Mouse (Mus musculus) brain, embryonic 18.5 days (tissue): Measurements from ENCODE around the gene Rabgap1l.
"Not testable (repeated sequence)": the region's sequence is repeated elsewhere in the genome, so short reads cannot be mapped to it uniquely, and the experiment has no call there.

Experiments used
- DNase-seq: peaks from one replicate; pipeline ENCODE4 v3.0.0-alpha.2; 2012; ENCODE audit warnings: low read depth, low spot score

The Rabgap1l gene

DNA sequence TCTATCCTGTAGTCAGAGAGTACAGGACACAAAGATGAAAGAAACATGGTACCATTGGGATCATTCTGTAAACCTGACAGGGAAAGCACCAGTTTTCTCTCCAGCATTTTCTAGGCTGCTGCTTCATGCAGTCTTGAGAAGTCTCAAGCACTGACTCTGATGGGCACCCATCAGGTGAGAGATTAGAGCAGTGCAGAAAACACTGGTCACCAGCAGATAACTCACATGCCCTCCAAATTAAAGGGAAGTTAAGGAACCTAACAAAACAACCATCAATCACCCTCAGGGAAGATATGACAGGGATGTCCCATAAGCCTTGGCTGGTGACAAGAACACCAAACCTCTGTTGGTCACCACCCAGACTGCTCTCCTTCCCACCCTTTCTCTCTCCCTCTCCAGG, 285.2 kb downstream of the Rabgap1l start:
- no peak for DNase-seq

DNA sequence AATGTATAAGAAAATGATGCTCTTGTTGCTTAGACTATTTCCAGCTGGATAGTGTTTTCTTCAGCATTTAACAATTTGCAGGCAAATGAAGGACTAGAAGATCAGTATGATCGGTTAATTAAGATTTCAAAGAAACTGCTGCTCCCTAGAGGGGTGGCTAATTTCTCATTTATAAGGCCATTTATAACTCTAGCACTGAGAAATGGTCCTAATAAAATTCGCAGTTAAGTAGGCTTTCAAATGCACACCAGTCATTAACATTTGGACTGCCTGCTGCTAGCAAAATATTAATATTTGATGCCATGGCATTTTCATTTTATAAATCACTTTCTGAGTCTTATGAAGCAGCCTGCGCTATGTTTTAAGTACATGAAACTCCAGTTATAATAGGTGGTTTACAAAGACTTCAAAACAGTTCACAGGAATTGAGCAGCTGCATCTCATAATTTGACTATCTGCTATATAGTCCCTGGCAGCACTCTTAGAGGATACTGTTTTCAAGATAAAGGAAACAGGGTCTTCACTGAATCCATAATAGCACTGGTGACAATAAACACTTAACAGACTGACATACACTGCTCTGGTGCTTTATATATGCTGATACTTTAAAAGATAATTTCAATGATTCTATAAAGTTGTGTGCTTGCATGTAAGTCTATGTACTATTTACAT, 296.0 kb downstream of the Rabgap1l start:
- DNase-seq: no peak

DNA sequence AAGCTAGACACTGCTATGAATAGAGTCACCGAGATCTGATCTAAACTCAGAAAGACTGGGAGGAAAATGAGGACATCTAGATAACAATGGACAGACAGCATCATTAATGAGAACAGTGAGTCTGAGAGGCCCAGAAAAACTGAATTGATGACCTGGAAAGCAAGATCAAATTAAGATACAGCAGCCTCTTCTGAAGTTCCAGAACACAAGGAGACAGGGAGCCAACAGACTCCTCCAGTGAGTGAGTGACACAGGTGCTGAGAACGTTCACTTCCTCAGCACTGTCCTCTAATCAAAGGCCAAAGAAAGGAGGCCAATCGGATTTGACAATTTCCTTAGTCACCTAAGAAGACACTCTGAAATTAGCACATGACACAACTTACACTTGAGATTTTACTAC, 307.3 kb downstream of the Rabgap1l start:
- DNase-seq: no peak

DNA sequence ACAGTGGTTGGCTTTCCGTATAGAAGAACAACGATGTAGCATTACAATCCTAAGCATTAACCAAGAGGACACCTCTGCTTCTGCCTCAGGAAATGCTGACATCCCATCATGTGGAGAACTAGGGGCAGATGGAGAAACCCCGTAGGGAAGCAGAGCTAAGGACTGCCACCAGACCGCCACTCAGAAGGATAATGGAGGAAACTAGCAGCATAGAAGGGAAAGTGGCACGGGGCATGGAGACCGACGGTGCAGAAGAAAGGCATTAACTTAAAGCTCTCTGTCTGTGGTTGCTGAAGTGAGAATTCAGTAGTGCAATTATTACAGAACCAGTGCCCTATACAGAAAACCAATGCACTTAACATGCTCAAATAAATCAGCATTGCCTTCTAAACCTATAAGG, 308.0 kb downstream of the Rabgap1l start:
- no peak for DNase-seq

DNA sequence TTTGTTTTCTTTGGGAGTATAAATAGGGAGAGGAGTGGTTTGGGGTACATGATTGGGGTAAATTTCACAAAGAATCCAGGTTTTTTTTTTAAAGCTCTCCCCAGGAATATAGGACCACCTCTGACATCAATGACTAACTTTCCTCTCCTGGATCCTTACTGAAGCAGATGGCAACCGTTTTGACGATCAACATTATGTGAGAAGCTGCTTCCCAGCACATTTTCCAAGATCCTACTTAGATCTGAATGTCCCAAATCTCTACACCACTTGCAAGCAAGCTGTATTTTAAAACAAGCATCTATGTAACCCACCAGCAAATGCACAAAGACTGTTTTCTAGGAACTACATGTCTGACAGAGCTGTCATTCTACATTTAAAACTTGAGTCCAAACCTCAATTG, 311.4 kb downstream of the Rabgap1l start:
- no peak for DNase-seq

DNA sequence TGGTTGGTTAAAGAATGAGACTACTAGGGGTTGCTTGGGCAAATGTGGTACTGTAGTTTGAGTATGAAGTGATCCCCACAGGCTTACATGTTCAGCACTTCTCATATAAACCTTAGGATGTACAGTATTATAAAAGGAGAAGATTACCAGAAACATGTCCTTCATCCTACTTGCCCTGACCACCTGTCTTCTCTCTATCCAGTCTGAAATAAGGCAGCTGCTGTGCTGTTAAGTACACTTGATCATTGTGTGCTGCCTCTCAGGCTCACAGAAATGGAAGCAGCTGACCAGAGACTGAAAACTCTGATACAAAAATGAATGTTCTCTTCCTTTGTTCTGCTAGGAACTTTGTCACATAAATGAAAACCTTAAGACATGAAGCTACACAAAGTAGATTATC, 325.6 kb downstream of the Rabgap1l start:
- no peak for DNase-seq

DNA sequence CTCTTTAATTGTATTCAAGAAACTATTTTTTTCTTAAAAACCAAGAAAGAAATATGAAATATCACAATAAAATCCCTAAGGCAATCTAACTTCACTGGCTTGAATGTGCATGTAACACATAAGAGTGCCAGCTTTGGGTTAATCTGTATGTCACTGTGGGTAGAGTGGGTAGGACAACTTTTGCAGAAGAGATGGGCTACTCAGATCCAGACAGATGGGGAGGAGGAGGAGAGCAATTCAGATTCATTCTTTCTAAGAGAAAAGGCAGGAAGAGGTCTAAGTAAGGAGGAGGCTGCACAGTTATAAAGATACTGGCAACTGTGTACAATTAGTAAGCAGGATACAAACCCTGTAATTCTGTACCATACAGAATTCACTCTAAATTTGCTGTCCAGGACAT, 327.8 kb downstream of the Rabgap1l start:
- no peak for DNase-seq

DNA sequence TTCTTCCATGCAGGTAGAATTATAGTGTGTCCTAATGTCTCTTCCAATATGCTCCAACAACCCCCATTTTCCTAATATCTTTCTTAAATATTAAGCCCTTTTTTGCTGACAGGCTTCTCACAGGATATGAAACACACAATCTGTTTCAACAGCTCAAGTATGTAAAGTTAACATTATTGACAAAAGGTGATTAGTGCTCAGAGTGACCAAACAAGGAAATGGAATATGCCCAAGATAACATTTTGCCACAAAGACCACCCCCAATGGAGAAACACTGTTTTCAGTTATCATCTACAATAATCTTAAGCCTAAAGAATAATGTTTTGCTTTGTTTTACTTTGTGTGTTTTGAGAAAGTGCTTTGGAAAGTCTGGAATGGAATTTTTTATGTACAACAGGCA, 328.9 kb downstream of the Rabgap1l start:
- no peak for DNase-seq

DNA sequence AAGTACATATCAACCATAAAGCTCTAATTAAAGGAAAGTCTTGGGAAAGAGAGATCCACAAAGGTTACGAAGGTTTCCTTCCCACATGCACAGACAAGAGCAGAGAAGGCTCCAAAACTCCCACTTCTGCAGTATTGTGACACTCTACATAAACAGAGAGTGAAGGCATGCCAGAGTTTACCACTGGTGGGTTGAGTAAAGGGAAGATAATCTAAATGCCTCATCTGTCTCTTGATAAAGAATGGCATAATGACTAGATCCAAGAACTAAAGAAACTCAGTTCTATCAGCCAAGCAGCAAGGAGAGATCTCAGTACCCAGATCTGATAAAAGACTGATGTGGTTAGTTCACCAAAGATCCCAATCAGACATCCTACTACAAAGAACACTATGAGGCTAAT, 332.7 kb downstream of the Rabgap1l start:
- no peak for DNase-seq

DNA sequence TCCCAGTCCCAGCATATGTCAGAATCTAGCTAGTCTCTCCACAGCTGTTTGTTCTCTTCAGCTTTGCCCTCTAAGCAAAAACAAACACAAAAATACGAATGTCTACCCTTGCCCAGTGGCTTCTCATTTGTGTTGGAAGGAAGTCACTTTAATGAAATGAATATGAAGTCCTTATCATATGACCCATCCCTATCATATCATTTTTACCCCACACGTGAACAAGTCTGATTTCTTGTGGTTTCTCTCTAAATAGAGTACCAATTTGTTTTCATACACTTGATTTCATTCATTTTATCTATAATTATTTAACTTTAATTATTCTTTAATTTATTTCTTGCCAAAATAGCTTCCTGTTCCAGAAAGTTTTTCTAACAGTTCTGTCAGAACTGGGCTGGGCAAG, 341.3 kb downstream of the Rabgap1l start:
- no peak for DNase-seq

DNA sequence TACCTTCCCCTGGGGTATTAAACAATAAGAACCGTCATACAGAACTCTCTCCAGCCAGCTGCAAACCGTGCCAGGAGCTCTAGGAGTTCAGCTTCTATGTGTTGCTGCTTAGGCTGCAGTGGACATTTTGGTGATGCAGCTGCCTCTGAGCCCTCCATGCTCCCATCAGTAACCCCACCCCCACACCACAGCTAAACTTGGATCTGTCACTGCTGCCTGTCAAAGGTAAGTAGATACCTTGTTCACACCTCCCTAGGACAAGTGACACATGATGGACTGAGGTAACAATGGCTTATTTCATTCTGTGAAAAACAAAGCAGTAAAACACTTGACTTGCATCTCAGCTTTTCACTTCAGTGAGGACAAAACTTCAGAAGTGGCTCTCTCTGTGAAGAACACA, 344.3 kb downstream of the Rabgap1l start:
- DNase-seq: no peak

DNA sequence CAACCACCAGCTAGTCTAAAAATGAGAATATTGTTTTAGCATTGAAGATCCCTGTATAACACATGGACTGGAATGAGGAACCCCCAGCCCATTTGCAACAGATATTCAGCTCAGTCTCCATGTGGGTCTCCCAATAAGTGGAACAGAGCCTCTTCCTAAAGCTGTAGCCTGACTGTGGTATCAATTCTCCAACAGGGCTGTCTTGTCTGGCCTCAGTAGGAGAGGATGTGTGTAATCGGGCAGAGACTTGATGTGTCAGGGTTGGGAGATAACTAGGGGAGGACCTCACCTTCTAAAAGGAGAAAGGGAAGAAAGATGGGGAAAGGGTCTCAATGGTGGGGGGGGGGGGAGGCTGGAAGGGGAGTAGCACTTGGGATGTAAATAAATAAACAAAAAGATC, 346.2 kb downstream of the Rabgap1l start:
- DNase-seq: no peak

DNA sequence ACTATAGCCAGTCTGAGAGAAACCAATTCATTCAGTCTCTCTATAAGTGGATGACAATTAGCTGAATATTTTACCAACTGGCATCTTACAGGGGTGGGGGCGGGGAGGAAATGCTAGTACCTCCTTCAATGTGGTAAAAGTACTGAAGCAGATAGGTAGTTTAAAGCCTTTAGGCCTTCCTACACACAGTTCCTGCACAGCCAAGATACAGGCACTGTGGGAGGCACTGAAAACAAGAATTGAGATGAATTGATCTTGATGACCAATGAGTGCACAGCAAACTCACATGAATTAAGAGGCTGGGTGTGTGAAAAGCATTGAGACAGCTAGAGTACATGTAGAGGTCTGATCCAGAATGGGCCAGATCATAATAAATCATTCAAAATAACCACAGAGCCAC, 349.5 kb downstream of the Rabgap1l start:
- no peak for DNase-seq

DNA sequence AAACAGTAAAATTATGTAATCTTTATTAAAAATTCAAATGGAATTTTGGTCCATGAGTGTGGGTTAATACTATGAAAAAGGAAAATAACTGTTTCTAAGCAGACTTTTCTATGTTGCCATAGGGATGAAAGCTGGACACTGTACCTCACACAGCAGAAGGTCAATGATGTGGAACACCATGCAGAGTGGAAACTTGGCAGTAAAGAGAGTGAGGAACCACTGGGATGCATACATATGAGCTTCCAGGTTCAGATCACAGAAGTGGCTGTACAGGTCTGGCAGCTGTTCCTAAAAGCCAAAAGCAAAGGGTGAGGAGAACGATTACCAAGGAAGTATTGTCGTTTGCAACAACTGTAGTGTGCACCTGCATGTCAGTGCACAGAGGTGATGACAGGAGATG, 351.3 kb downstream of the Rabgap1l start:
- DNase-seq: peak; percentile 3

DNA sequence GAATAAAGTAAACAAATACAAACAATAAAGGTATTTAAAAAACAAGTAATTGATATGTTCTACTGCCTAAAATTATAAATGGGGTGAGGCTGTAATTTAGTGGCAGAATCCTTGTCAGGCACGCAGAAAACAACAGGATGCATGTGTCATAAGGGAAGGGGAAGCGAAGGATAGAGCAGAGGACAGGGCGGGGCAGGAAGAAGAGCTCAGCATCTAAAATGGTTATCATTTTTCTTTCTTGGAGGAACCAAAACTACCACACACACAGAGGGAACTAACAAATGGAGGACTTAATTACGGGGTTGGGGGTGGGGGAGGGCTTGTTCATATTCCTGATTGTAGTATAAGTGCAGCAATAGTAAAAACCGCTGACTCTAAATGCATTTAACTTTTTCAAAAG, 351.9 kb downstream of the Rabgap1l start:
- no peak for DNase-seq

DNA sequence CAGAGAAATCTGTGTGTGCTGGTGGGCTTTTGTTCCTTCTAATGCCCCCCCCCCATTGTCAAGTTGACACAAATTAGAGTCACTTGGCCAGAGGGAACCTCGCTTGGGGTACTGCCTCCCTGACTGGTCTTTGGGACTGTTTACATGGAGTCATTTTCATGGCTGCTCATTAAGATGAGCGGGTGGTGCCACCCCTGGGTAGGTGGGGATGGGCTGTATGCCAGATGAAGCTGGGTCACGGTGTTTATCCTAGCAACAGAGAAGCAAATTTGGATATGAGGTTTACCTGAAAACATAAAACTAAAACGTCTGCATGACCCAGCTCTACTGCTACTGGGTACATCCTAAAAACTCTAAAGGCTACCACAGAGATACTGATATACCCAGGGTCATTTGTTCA, 354.2 kb downstream of the Rabgap1l start:
- no peak for DNase-seq

DNA sequence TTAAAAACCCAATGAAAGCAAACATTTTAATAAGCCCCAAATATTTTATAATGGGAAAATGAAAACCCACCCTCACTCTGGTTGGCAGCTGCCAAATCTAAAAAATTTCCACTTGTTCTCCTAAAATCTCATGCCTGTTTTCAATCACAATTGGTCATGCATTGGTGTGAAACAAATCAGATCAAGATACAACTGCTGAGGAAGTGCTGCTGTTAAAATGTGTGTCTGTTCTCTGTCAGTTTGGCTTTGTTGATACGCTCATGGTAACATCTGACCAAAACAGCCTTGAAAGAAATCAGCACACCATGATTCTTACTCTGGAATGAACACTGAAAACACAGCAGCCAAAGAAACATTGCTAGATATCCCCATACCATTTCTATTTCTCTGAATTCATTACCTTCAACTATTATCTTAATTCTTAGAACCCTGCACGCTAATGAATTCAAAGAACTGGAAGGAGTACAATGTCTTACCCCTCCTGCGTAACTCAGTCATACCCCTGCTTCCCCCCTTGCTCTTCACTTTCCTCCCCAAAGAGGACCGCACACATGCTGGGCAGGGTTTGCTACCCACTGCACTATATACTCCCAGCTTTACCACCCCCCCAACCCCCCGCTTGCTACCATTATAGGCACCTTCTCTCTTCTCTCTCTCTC, 375.7 kb downstream of the Rabgap1l start:
- DNase-seq: no peak

DNA sequence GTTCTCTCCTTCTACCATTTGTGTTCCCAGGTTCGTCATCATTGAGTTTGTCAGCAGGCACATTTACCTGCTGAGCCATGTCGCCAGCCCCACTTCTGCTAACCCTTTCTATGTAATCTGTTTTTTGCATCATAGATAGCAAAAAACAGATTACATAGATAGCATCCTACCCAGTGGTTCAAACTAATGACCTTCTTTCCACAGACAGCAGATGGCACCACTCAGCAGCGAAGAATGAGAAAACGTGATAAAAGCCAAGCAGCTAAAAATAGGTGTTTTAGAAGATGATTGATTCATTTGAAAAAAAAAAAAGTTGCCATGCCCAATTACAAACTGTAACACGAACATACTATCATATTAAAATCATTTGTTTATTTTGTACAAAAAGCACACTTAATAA, 382.2 kb downstream of the Rabgap1l start:
- peak; percentile 24 for DNase-seq

DNA sequence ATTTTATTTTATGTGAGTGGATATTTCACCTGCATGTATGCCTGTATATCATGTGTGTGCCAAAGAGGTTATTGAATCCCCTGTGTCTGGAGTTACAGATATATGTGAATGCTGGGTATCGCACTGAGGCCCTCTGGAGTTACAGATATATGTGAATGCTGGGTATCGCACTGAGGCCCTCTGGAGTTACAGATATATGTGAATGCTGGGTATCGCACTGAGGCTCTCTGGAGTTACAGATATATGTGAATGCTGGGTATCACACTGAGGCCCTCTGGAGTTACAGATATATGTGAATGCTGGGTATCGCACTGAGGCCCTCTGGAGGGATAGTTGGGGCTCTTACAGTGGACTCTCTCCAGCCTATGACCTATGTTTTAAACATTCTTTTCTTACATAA, 383.3 kb downstream of the Rabgap1l start:
- DNase-seq: not testable (repeated sequence)

DNA sequence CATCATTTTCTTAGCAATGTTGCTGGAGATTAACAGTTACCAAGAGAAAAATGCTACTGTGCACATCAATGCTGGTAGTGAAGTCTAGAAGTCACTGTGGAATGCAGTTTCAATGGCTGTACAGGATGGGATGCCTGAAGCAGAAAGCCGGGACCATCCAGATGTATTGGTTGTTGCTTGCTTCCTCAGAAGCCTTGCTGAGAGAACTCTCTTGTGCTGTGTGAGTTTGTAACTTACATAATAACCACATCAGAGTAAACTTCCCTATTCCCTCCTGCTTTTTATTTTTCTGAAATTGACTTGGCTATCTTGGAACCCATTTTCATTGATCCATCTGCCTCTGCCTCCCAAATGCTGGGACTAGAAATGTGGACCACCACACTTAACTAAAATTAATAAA, 383.9 kb downstream of the Rabgap1l start:
- no peak for DNase-seq

DNA sequence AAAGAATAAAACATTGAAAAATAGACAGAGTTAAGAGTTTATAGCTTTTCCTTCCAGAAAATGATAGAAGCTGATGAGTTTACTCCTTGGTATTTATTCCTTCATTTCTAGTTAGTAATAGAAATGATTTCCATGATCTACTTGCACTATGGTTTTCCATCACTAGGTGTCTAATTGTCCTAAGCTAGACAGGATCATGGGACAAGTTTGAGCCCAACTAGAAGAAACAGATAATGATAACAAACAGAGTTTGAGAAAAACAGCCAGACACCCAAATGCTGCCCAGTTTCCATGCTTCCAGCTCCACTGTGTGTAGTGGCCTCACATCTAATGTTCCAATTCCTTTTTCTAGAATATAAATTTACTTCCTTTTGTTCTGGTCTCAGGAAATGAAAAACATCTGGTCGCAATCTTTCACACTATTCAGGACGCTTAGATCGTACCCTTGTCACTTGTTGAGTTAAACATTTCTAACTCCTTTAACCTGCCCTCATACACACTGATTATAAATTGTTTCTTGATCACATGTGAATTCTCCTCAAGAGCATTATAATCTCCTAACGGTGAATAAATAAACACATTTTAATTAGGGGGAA, 384.6 kb downstream of the Rabgap1l start:
- DNase-seq: no peak

DNA sequence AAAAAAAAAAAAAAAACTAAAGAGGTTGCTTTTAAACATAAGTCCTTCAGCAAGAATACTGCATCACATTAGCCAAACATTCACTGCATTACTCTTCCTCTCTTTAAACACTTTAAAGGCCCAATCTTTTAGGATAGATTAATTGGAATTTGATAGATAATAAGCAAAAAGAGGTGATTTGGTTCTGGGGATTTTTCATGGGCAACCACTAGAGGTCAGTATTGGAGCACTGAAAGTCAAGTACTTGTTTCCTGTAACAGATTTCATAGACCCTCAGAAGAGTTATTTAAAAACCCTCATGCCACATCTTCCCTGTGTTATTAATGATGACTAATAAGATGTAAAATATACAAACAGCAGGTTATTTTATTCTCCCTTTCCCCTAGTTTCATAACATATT, 393.6 kb downstream of the Rabgap1l start:
- DNase-seq: peak; percentile 40

DNA sequence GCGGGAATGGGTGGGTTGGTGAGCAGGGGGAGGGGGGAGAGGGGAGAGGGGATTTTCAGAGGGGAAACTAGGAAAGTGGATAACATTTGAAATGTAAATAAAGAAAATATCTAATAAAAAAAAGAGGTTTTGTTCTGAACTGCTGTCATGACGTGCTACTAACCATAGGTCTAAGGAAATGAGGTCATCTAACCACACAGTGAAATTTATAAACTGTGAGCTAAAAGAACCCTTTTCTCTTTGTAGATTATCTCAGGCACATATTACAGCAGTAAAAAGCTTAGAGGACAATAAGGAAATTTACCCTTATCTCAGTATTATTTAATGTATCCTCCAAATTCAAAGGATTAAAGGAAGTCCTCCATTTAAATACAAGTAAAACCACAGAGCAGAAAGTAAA, 396.0 kb downstream of the Rabgap1l start:
- DNase-seq: no peak
